Mouse (Mus musculus) spleen, adult 18-20 months (tissue): ENCODE results near the gene Slpi.
A peak's percentile ranks its signal among the peaks of the same experiment; 100 is the strongest.
"Not testable (repeated sequence)": the region's sequence is repeated elsewhere in the genome, so short reads cannot be mapped to it uniquely, and the experiment has no call there.

Experiments
- DNase-seq, 2 experiments: peaks; one replicate each; pipeline ENCODE4 v3.0.0; 2022; ENCODE audit warnings: mixed read lengths in 2 of 2

Slpi gene

GRCm38 (mm10) chr2:164373187-164373586 lies 15.7 kb downstream of the Slpi start:
- no peak for DNase-seq

- DNase-seq = no peak
Observed at GRCm38 (mm10) chr2:164372408-164373053, 16.4 kb downstream of the Slpi start.

- no peak for DNase-seq
Observed at GRCm38 (mm10) chr2:164371371-164371770, 17.5 kb downstream of the Slpi start.

GRCm38 (mm10) chr2:164368620-164369105 lies 20.2 kb downstream of the Slpi start:
- DNase-seq = no peak

- DNase-seq = no peak
Observed at GRCm38 (mm10) chr2:164366947-164367346, 21.9 kb downstream of the Slpi start.

GRCm38 (mm10) chr2:164360974-164361657 lies 27.8 kb downstream of the Slpi start:
- no peak for DNase-seq

GRCm38 (mm10) chr2:164359668-164360067 lies 29.2 kb downstream of the Slpi start:
- no peak for DNase-seq

GRCm38 (mm10) chr2:164359031-164359430 lies 29.9 kb downstream of the Slpi start:
- DNase-seq = no peak

- no peak for DNase-seq
Observed at GRCm38 (mm10) chr2:164358373-164358772, 30.5 kb downstream of the Slpi start.

GRCm38 (mm10) chr2:164356177-164356967 lies 32.5 kb downstream of the Slpi start:
- DNase-seq = no peak

- DNase-seq = no peak
Observed at GRCm38 (mm10) chr2:164353356-164353755, 35.5 kb downstream of the Slpi start.

GRCm38 (mm10) chr2:164352697-164353096 lies 36.2 kb downstream of the Slpi start:
- DNase-seq = no peak

- DNase-seq = peak in 1 of 2 experiments; percentile 24
Observed at GRCm38 (mm10) chr2:164348980-164349379, 39.9 kb downstream of the Slpi start.

- not testable (repeated sequence) for DNase-seq
Observed at GRCm38 (mm10) chr2:164347697-164348096, 41.2 kb downstream of the Slpi start.

- not testable (repeated sequence) for DNase-seq
Observed at GRCm38 (mm10) chr2:164343732-164344131, 45.2 kb downstream of the Slpi start.

GRCm38 (mm10) chr2:164332440-164332839 lies 56.5 kb downstream of the Slpi start, which contains the start of gene Svs5:
Gene Svs5 (plus strand): TSS chr2:164332740.
- not testable (repeated sequence) for DNase-seq

- no peak for DNase-seq
Observed at GRCm38 (mm10) chr2:164320983-164321382, 67.9 kb downstream of the Slpi start.

GRCm38 (mm10) chr2:164316451-164316850 lies 72.4 kb downstream of the Slpi start, which contains the start of gene Svs6:
Gene Svs6 (plus strand): TSS chr2:164316751.
- DNase-seq = not testable (repeated sequence)

- not testable (repeated sequence) for DNase-seq
Observed at GRCm38 (mm10) chr2:164315460-164315859, 73.4 kb downstream of the Slpi start.

GRCm38 (mm10) chr2:164312599-164312998 lies 76.3 kb downstream of the Slpi start:
- DNase-seq = no peak
